Mouse (Mus musculus): Measurements from ENCODE around the gene Gm5458. TPM values are rescaled to one million over a fixed set of nuclear protein-coding genes. Genes with fewer than 3 reads are reported as not detected.

The Gm5458 gene
- not detected for polyA plus RNA-seq (2014; fragmentation: Illumina TruSeq; extraction: RNeasy Lipid Tissue Mini Kit (QIAGEN cat#74804); ENCODE audit: low replicate concordance)

DNA sequence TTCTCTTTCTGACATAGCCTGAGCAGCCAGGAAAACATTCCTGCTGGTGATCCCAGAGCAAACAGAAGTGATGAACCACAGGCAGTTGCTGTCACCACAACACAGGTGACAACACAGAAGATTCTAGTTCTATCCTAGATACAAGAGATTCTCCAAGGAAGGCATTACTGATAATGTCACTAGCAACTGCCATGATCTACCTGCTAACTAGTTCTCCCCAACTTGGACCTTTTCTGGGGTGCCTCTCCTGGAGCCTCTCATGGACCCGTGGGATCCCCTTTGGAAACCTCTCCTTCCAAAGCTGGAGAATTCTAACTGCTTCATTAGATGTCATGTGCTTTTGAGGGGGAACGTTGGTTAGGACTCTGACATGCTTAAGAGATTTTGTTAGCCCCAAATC lies at the start of gene Gm5458:
Gene Gm5458, minus strand, starts transcription at position 101 of the 400 bp plus-strand sequence.

GRCm38 (mm10) chr14:19584804-19585667 lies 17.3 kb downstream of the Gm5458 start, which contains the start of gene Gm2237:
Gm2237 (minus strand) TSS chr14:19585135.

GRCm38 (mm10) chr14:19549863-19550262 lies 52.5 kb downstream of the Gm5458 start, which contains the start of gene Gm2244:
Gm2244 (minus strand) TSS chr14:19549963.

Other genes with a start within 250 kb of the Gm5458 start
- not detected for gene Gm21738, start 183.7 kb downstream of the Gm5458 start, polyA plus RNA-seq (2014; fragmentation: Illumina TruSeq; extraction: RNeasy Lipid Tissue Mini Kit (QIAGEN cat#74804); ENCODE audit: low replicate concordance)
- gene Gm2244, start 52.6 kb downstream of the Gm5458 start, polyA plus RNA-seq (2014; fragmentation: Illumina TruSeq; extraction: RNeasy Lipid Tissue Mini Kit (QIAGEN cat#74804); ENCODE audit: low replicate concordance) = not detected
- gene Gm2237, start 17.4 kb downstream of the Gm5458 start, polyA plus RNA-seq (2014; fragmentation: Illumina TruSeq; extraction: RNeasy Lipid Tissue Mini Kit (QIAGEN cat#74804); ENCODE audit: low replicate concordance) = 4.1 TPM
- gene Nid2, start 148.7 kb upstream of the Gm5458 start, polyA plus RNA-seq (2014; fragmentation: Illumina TruSeq; extraction: RNeasy Lipid Tissue Mini Kit (QIAGEN cat#74804); ENCODE audit: low replicate concordance) = 9.4 TPM
- gene Rtraf, start 221.2 kb upstream of the Gm5458 start, polyA plus RNA-seq (2014; fragmentation: Illumina TruSeq; extraction: RNeasy Lipid Tissue Mini Kit (QIAGEN cat#74804); ENCODE audit: low replicate concordance) = 284 TPM